Mouse (Mus musculus) megakaryocyte, embryonic 14.5 days (primary cell): Measurements from ENCODE around the gene Helq.

ENCODE experiments used
- FLI1 ChIP-seq: IDR thresholded peaks from 2 replicates; pipeline ENCODE4 v1.6.1; 2012; ENCODE audit warnings: low read length, inconsistent platforms, mixed read lengths
- GATA1 ChIP-seq: IDR thresholded peaks from 3 replicates; pipeline ENCODE4 v1.6.1; 2012; ENCODE audit warnings: mixed read lengths, low read length, inconsistent platforms, borderline replicate concordance

DNA sequence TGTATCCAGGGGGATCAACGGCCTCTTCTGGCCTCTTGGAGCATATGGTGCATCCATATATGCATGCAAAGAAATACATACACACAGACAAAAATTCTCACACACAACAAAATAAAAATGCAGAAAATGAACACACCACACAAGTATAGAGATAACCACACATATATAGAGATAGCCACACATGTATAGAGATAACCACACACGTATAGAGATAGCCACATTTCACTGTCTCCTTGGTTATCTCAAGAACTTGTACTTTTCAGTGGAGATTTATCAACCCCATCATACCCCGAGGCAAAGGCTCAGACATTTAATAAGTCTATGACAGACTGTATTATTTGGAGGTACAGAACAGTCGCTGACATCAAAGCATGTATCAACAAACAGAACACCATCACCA lies 63.9 kb downstream of the Helq start:
- no peak for TF ChIP-seq GATA1
- no peak for TF ChIP-seq FLI1
